Mouse (Mus musculus) testis, adult 2 months (tissue): ENCODE results near the gene Dlg2. TPM values are rescaled to one million over a fixed set of nuclear protein-coding genes. Genes with fewer than 3 reads are reported as not detected.
A peak's percentile ranks its signal among the peaks of the same experiment; 100 is the strongest.

Experiments used
- H3K27ac ChIP-seq: fragments of 200-500 bp; 2 replicates; pipeline ENCODE4 v1.5.1; 2012; ENCODE audit warnings: low read depth, low read length; ENCODE audit not compliant: control insufficient read depth, insufficient read depth
- H3K27me3 ChIP-seq: fragments of 200-500 bp; 2 replicates; pipeline ENCODE4 v1.6.1; 2012; ENCODE audit warnings: mild to moderate bottlenecking, low read length, moderate library complexity; ENCODE audit not compliant: control insufficient read depth, insufficient read depth
- H3K36me3 ChIP-seq: fragments of 200-500 bp; 2 replicates; pipeline ENCODE4 v1.6.1; 2012; ENCODE audit warnings: mild to moderate bottlenecking, low read length; ENCODE audit not compliant: control insufficient read depth, insufficient read depth
- H3K4me1 ChIP-seq: fragments of 200-500 bp; 2 replicates; pipeline ENCODE4 v1.6.1; 2012; ENCODE audit warnings: low read length; ENCODE audit not compliant: control insufficient read depth, insufficient read depth
- H3K4me3 ChIP-seq: fragments of 200-500 bp; 2 replicates; pipeline ENCODE4 v1.5.1; 2012; ENCODE audit warnings: low read depth, mild to moderate bottlenecking, low read length, moderate library complexity, mixed read lengths; ENCODE audit not compliant: control insufficient read depth
- CTCF ChIP-seq: fragments of 200-500 bp; IDR thresholded peaks from 2 replicates; pipeline ENCODE4 v1.5.1; 2012; ENCODE audit warnings: low read depth, mild to moderate bottlenecking, inconsistent platforms, low read length, moderate library complexity; ENCODE audit not compliant: control insufficient read depth, insufficient read depth, insufficient replicate concordance
- POLR2A ChIP-seq: fragments of 200-500 bp; IDR thresholded peaks from 2 replicates; pipeline ENCODE4 v1.6.1; 2012; ENCODE audit warnings: low read depth, mild to moderate bottlenecking, inconsistent platforms, low read length, moderate library complexity; ENCODE audit not compliant: control insufficient read depth
- polyA plus RNA-seq: library from polyadenylated mRNA; depleted of rRNA; stranded (reverse); fragments of >200 nt; gene quantifications from 2 replicates; pipeline ENCODE4 v1.2.3, GENCODE M21; 2012

Dlg2 gene
- polyA plus RNA-seq, 1 experiment = 13.3 TPM

DNA sequence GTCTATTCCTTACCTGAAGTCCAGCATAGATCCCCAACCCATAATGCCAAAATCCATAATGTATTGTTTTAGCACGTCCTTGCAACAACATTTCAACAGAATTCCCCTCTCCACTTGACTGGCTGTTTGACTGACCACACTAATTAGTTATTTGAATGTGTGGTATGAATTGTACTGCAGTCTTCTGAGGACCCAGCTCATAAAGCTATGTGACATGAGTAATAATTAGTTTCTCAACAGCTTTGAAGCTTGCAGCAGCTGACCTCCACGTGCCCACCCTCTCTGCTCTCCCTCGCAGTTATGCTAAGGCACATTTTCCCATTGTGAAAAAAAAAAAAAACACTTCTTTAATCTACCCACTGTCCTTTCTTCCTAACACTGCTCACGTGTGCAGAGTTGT lies 1590.4 kb downstream of the Dlg2 start:
- Histone ChIP-seq H3K27me3 (no peaks in the 10 kb centered on the region), H3K36me3 (no peaks in the 10 kb centered on the region), H3K4me3 (no peak overlapping the region), H3K4me1 (no peaks in the 10 kb centered on the region; the same call in 1 of the 2 replicates), H3K27ac (no peak overlapping the region)
- no peak for TF ChIP-seq CTCF
- no peak for TF ChIP-seq POLR2A

DNA sequence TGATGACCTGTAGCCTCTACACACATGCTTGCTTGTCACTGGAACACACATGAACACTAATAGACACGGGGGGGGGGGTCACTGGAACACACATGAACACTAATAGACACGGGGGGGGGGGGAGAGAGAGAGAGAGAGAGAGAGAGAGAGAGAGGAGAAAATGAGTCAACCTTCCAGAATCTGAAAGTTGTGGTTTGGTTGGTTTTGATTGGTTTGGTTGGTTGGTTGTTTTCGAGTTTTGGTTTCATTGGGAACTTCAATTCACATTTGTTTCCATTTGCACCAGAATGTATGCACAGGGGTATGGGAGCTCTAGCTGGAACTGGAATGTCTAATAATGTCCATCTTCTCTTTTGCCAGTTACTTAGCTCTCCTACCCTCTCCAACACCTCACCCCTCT lies 1611.0 kb downstream of the Dlg2 start:
- TF ChIP-seq CTCF = no peak
- TF ChIP-seq POLR2A = no peak
- Histone ChIP-seq H3K27me3 (no peaks in the 10 kb centered on the region), H3K36me3 (no peaks in the 10 kb centered on the region), H3K4me3 (no peak overlapping the region), H3K4me1 (no peaks in the 10 kb centered on the region), H3K27ac (no peak overlapping the region)

DNA sequence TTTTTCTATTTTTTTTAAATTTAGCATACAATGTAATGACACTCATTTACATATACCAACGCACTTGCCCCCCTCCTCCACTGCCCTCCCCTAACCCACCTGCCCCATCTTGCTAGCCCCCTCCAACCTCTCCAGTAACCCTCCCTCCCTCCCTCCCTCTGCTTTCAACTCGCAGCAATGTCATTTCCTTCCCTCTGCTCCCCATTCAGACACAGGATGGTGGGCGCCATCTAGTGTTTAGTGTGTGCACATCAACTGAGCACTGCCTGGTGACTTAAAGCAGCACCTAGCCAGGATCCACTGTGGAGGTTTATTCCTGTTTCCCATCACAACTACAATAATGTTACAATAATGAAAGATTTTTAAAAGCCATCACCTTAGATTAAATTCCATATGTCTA lies 1617.4 kb downstream of the Dlg2 start:
- no peaks in the 10 kb centered on the region for H3K27me3 ChIP-seq
- H3K36me3 ChIP-seq = no peaks in the 10 kb centered on the region
- H3K27ac ChIP-seq = no peak overlapping the region
- H3K4me1 ChIP-seq = no peaks in the 10 kb centered on the region
- no peak overlapping the region for H3K4me3 ChIP-seq
- TF ChIP-seq POLR2A = no peak
- TF ChIP-seq CTCF = peak; percentile 63; the same call in 1 of the 2 replicates

DNA sequence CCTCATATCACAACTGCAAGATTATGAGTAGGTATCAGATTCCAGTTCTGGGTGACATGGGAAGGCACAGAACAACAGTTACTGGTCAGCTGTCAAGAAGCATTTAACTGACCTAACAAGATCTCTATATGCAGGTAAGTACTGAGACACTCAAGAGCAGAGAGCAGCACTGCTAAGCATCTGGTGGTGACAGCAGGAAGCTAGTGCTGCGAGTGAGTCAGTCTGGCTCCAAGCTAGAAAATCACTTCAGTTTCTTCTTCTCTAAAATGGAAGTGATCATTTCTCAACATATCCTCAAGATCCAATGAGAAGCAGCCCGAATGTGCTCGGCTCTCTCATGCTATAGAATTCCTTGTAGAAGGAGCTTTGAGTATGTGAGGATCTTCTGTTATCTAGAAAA lies 1618.7 kb downstream of the Dlg2 start:
- Histone ChIP-seq H3K4me1 (no peaks in the 10 kb centered on the region), H3K27ac (no peak overlapping the region), H3K27me3 (no peaks in the 10 kb centered on the region), H3K4me3 (no peak overlapping the region), H3K36me3 (no peaks in the 10 kb centered on the region)
- TF ChIP-seq POLR2A (no peak), CTCF (no peak)

DNA sequence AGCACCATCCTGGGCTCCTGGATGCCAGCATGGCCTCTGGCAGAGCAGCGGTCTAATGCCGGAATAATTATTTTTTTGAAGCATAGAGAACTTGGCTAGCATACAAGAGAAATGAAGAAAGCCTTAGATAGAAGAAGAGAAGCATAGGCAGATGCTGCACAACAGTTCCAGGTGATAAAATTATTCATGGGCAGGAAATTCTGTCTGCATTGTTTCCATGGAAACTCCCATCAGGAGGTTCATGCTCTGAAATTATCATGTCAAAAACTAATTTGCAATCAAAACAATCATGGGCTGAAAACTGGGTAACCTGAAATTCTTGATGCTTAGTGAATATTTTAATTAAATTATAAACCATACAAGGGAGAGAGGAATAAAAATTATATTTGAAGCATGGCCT lies 1624.4 kb downstream of the Dlg2 start:
- H3K4me3 ChIP-seq = no peak overlapping the region
- TF ChIP-seq CTCF = no peak
- TF ChIP-seq POLR2A = no peak
- no peaks in the 10 kb centered on the region for H3K4me1 ChIP-seq
- no peak overlapping the region for H3K27ac ChIP-seq
- H3K27me3 ChIP-seq = no peaks in the 10 kb centered on the region
- no peaks in the 10 kb centered on the region for H3K36me3 ChIP-seq

DNA sequence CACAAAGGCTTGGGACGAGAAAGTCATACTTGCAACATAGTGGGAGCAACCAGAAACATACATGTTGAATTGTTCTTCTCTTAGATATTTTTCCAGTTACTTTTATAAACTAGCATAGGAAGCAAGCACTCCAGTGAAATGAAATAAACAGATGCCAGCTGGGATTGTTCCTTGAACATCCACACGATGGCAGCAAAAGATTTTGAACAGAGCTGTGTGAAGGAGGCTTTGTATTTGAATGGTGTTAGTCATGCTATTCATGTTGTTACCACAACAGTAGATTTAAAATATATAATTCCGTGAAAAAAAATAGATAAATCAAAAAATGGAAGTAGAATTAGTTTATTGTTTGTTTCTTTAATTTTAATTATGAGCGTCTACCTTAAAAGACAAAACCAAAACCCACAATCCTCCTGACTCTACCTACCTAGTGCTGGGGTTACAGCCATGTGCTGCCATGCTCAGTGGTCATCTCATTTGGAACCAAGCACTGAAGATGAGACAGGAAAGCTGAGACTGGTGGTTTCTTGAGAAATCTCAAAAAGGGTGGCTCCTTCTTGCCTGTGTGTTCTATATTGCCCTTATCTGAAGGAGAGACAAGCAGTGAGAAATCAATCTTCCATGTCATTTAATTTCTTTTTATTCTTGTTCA lies 1626.5 kb downstream of the Dlg2 start:
- H3K4me3 ChIP-seq = no peak overlapping the region
- no peaks in the 10 kb centered on the region for H3K27me3 ChIP-seq
- H3K27ac ChIP-seq = no peak overlapping the region
- no peaks in the 10 kb centered on the region for H3K36me3 ChIP-seq
- H3K4me1 ChIP-seq = no peaks in the 10 kb centered on the region
- TF ChIP-seq POLR2A (no peak), CTCF (no peak)

DNA sequence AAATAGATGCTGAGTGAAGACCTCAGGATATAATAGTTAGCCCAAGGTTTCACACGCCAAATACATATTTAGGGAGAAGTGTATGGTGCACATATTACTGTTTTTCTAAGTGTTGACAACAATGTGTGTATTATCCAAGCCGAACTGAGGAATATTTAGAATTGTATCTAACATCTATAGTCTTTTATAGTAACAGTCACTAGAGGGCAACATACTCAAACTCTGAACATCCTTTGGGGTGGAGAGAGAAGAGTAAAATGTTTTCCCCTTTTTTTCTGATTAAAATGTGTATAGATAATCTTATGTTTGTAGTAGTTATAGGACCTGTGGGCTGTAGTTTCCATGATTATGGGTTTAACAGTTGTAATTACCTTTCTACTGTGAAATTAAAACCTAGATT lies 1629.0 kb downstream of the Dlg2 start:
- no peak overlapping the region for H3K27ac ChIP-seq
- H3K27me3 ChIP-seq = no peaks in the 10 kb centered on the region
- no peak overlapping the region for H3K4me3 ChIP-seq
- H3K4me1 ChIP-seq = no peaks in the 10 kb centered on the region
- H3K36me3 ChIP-seq = no peaks in the 10 kb centered on the region
- TF ChIP-seq POLR2A (no peak), CTCF (no peak)

DNA sequence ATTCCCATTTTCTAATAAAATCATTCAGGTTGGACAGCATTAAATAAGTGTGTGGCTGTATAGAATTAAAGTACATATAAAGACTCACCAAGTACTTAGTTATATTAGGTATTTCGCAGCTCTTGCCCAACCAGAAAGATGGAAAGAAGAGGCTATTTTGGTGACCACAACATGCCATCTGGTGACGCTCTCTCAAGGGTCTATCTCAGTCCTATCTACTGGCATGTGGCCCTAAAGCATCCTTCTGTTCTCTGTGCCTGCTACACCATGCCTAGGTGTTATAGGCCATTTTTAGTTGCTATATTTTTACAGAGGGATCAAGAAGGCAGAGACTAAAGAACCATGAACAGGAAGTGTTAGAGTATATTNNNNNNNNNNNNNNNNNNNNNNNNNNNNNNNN lies 1629.5 kb downstream of the Dlg2 start:
- TF ChIP-seq POLR2A (no peak), CTCF (no peak)
- no peak overlapping the region for H3K4me3 ChIP-seq
- H3K27me3 ChIP-seq = no peaks in the 10 kb centered on the region
- H3K4me1 ChIP-seq = no peaks in the 10 kb centered on the region
- no peak overlapping the region for H3K27ac ChIP-seq
- H3K36me3 ChIP-seq = no peaks in the 10 kb centered on the region
